Mouse (Mus musculus) ES-E14 (cell line): ENCODE data around the gene Borcs8.

ENCODE experiments used
- CHD2 ChIP-seq: IDR thresholded peaks from 2 replicates; pipeline ENCODE4 v1.6.1; 2014; ENCODE audit warnings: mild to moderate bottlenecking, low read depth, low read length, inconsistent platforms
- ZC3H11A ChIP-seq: IDR thresholded peaks from 2 replicates; pipeline ENCODE4 v1.6.1; 2012; ENCODE audit warnings: low read depth, mild to moderate bottlenecking, inconsistent platforms, low read length, borderline replicate concordance

DNA sequence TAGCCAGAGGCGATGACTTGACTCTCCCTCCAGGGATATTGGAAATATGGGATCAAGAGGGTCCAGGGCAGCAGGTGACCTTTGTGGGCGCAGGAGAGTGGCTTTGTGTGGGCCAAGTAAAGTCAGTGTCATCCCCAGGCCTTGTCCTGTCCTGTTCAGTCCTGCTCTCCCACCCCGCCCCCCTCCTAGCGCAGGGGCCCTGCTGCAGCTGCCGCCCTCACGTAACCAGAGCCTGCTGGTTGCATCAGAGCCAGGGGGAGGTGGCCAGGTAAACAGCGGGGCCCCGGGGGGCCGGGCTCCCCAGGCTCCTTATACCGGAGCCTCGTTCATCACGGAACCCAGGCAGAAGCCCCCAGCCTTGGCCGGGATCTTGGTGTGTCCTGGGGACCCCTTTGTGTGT lies 10.9 kb downstream of the Borcs8 start:
- TF ChIP-seq ZC3H11A (no peak), CHD2 (no peak)
